Mouse (Mus musculus): ENCODE data around the gene Eya4.

GRCm38 (mm10) chr10:23216815-23217214, 133.8 kb downstream of the Eya4 start:
- TF ChIP-seq CTCF (IDR thresholded peaks at IDR 0.05; ENCODE audit: low read depth, low read length): no peak
- TF ChIP-seq POLR2A (IDR thresholded peaks at IDR 0.05; ENCODE audit: insufficient read depth, low read length): no peak

All from ES-Bruce4 (cell line).